Comparison of ENCODE assay signal across 25 mouse cellular contexts in the genomic region with DNA sequence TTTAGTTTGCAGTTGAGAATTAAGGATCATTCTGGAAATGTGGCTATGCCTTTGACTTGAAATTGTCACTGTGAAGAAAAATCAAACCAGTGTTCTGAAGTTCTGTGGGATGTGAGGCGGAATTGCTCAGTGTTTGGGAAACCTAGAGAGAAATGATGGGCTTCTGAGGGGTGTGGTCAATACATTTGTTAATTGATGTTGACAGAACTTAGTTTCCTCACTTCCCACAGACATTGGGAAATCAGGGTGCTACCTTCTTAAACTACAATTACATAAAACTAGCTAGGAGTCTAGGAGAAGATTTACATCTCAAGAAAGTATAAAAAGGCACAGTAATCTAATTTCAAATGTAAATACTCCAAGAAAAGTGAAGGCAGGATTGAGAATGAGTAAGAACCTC.
A peak's percentile ranks its signal among the peaks of the same experiment; 100 is the strongest.
DNase-seq lines count a peak whose midpoint lies in the region; ATAC-seq and TF ChIP-seq lines count a peak whose summit lies in the region.
"Had no signal": no experiment of that assay in that cellular context is flagged by ENCODE, and none has a peak within 500 bp of the region (broad histone marks: within the 10 kb centered on the region; RNA-seq: fewer than 3 reads in every experiment).

No protein-coding gene starts in this region.

- no peaks in the 10 kb centered on the region for H3K27me3 ChIP-seq in cerebellum, adult 2 months (ENCODE audit: control insufficient read depth, insufficient read depth, low read length)
- H3K27me3 ChIP-seq: CH12.LX; embryonic facial prominence, embryonic 13.5 days; embryonic facial prominence, embryonic 15.5 days; forebrain, embryonic 13.5 days; forebrain, embryonic 15.5 days; Patski had no signal

- no peak for TF ChIP-seq POLR2A in cerebellum, adult 2 months (IDR thresholded peaks at IDR 0.05; ENCODE audit: borderline replicate concordance, insufficient read depth, low read length)

- H3K4me1 ChIP-seq in cerebellum, adult 2 months (ENCODE audit: control insufficient read depth, insufficient read depth, low read length) = no peaks in the 10 kb centered on the region
- H3K4me1 ChIP-seq: embryonic facial prominence, embryonic 13.5 days; embryonic facial prominence, embryonic 15.5 days; forebrain, embryonic 13.5 days; forebrain, embryonic 15.5 days had no signal

- H3K27ac ChIP-seq in cerebellum, adult 2 months (ENCODE audit: insufficient read depth, low read length) = no peak overlapping the region
- H3K27ac ChIP-seq: embryonic facial prominence, embryonic 13.5 days; embryonic facial prominence, embryonic 15.5 days; forebrain, embryonic 13.5 days; forebrain, embryonic 15.5 days had no signal

- no peak overlapping the region for H3K4me3 ChIP-seq in cerebellum, adult 2 months (replicated peaks; ENCODE audit: insufficient read depth, low read depth, low read length)
- H3K4me3 ChIP-seq: embryonic facial prominence, embryonic 13.5 days; embryonic facial prominence, embryonic 15.5 days; forebrain, embryonic 13.5 days; forebrain, embryonic 15.5 days had no signal

- no peak for DNase-seq in frontal cortex, postnatal 10 days (ENCODE audit: low spot score in 2 of 2)
- no peak for DNase-seq in cerebellum, adult 2 months
- DNase-seq in embryo, embryonic 9.5 days (ENCODE audit: extremely low spot score) = no peak
- DNase-seq: adrenal gland, adult 8-10 months; adrenal gland, postnatal 14 days; adrenal gland, postnatal 36 days; B cell, adult 2 months; cerebellum, adult 11-12 months; cerebellum, adult 8-10 months; cerebellum, adult 9-11 months; cerebellum, postnatal 14 days; cerebellum, postnatal 36 days; forebrain, postnatal 0 days had no signal

- WGBS in cerebellum, adult 2 months = 83% methylated on average over 1 of the region's 1 CpGs

- TF ChIP-seq CTCF in cerebellum, adult 2 months (IDR thresholded peaks at IDR 0.05; ENCODE audit: borderline replicate concordance, insufficient read depth, low read depth, low read length) = no peak

- ATAC-seq in frontal cortex, adult (ENCODE audit: low TSS enrichment) = peak; percentile 52; the same call in 1 of the 2 replicates
- ATAC-seq in common myeloid progenitor, adult 5-6 weeks (replicated peaks; ENCODE audit: low read depth, poor library complexity, severe bottlenecking) = 0 out of 2 replicates have a peak, but pooled peaks have one; percentile 24
- ATAC-seq in megakaryocyte, adult 5-6 weeks (ENCODE audit: poor library complexity, severe bottlenecking) = peak; percentile 94
- 0 out of 2 replicates have a peak, but pooled peaks have one; percentile 61 for ATAC-seq in monocyte, adult 5-6 weeks (replicated peaks; ENCODE audit: insufficient number of reproducible peaks, low FRiP score, low TSS enrichment, poor library complexity, severe bottlenecking)
- ATAC-seq: activated CD4-positive, CD25-positive, alpha-beta regulatory T cell, adult 4 months; CD4-positive, CD25-positive, alpha-beta regulatory T cell, adult 4 months; forebrain, embryonic 13.5 days; forebrain, embryonic 15.5 days; forebrain, postnatal 0 days; Patski had no signal

Comparison
In these comparisons a context has a peak if more than half of its experiments do, and no peak if none do; other contexts are left out.
1. ATAC-seq: peak in every context shown above with its lines; median percentile 94 in megakaryocyte, adult 5-6 weeks; 61 in monocyte, adult 5-6 weeks; 52 in frontal cortex, adult; 24 in common myeloid progenitor, adult 5-6 weeks.